Mouse (Mus musculus) adrenal gland (tissue): ENCODE data around the gene Zfp217.
"Not testable (repeated sequence)": the region's sequence is repeated elsewhere in the genome, so short reads cannot be mapped to it uniquely, and the experiment has no call there.

Experiments used
- intact Hi-C: fragments of 180-260 bp; cut with DNase I; formaldehyde crosslinking; loops from one replicate; pipeline ENCODE4 v1.15.1; 2025
- long read RNA-seq, 2 experiments: library from polyadenylated mRNA; unstranded; transcript quantifications; one replicate each; pipeline ENCODE4 v2.0.0; 2020; ENCODE audit warnings: borderline replicate concordance in 1 of 2; ENCODE audit not compliant: insufficient replicate concordance in 1 of 2

Gene Zfp217
- long read RNA-seq, experiment 1, partial matches to known transcripts = 0 of 2 reads
- long read RNA-seq, experiment 1, other reads (novel, unspliced or antisense) = 2 of 2 reads
- long read RNA-seq, experiment 2, partial matches to known transcripts = 1 of 2 reads
- long read RNA-seq, experiment 2, other reads (novel, unspliced or antisense) = 1 of 2 reads

DNA sequence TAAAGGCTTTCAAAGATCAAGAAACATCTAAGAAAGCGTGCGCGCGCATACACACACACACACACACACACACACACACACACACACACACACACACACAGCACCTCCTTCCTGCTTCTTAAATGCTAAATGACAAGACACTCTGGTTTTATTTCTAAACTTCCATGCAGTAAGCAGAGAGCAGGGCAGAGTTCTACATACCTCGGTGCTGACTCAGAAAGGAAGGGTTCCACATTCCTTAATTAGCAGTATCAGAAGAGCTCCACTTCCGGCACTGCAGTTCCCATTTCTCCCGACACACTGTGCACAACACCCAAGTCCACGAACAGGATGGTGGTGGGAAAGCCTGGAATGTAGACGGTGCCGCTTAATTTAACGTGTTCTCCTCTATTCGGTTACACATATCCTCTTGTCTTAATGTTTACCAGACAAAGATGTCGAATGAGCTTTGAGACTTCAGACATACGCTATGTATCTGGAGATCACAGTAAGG is at the start of gene Zfp217:
Gene Zfp217 (minus strand): TSS at position 443 of the 493 bp plus-strand sequence.
- intact Hi-C loops = no loop called here

- intact Hi-C loops = no loop called here
Measured at GRCm38 (mm10) chr2:170195542-170196089, 47.7 kb upstream of the Zfp217 start.

- intact Hi-C loops = no loop called here
Measured at GRCm38 (mm10) chr2:170194845-170195244, 46.9 kb upstream of the Zfp217 start.

GRCm38 (mm10) chr2:170193850-170194249 is 45.9 kb upstream of the Zfp217 start:
- intact Hi-C loops = no loop called here

- intact Hi-C loops = no loop called here
Measured at GRCm38 (mm10) chr2:170193211-170193610, 45.3 kb upstream of the Zfp217 start.

DNA sequence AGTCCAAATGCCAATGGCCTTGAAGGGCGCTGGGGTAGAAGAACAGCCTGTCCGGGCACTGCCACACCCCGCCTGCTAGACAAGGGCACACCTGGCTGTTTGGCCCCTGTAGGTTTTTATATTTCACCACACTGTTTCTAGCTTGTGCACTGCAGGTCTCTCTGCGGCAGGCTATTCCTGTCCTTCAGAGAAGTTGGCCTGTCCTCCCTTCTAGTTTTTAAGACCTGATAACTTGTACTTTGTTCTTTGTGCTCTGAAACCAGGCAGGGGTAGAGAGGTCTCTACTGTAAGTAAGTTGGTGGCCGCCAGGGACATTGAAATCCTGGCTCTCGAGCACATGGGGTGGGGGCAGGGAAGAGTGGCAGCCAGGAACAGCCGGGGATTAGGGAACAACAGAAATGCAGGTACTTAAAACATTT is 44.8 kb upstream of the Zfp217 start:
- intact Hi-C loops = no loop called here

DNA sequence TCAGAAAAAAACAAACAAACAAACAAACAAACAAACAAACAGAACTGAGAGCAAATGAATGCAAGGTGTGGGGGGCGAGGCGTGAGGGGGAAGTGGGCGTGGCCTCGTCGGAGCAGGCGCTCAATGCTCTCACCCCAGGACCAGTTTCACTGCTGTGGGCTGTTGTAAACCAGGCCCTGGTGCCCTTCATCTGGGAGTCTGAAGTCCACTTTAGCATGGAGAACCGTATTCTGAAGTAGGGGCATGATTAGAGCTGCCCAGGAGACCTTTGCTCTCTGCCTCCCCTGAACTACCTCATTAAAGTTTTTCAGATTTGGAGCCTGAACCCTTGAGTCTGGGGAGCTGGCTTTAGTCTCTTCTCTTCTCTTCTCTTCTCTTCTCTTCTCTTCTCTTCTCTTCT is 40.8 kb upstream of the Zfp217 start:
- intact Hi-C loops = no loop called here

DNA sequence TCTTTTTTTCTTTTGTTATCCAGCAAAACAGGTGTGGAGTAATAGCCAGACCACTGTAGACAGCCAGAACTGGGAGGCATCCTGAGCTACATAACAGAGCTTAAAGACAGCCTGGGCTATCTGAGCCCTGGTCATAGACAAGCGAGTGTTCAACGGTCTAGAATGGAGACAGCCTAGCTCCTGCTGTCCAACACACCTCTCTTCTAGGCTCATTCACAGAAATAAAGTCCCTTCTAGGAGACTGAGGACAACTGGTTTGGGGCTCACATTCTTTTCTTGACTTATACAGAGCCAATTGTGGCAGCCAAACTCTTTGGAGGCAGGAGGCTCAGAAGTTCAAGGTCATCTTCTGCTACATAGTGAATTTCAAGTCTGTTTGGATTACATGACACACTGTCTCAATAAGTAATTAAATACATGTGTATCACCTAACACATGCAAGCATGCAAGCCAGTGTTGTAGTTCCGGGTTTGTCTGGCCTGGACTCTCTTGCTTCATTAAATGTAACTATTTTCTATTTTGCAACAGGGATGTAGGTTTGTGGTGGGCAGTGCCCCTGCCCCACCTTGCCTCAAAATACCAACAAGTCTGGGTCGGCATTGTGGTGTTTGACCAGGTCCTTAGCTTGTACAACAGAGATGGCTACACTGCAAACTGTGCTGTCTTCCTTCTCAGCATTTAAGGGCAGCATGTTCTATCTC is 37.4 kb upstream of the Zfp217 start:
- intact Hi-C loops = no loop called here

- intact Hi-C loops = no loop called here
Measured at GRCm38 (mm10) chr2:170184175-170184983, 36.5 kb upstream of the Zfp217 start.

- intact Hi-C loops = no loop called here
Measured at GRCm38 (mm10) chr2:170183851-170184174, 35.9 kb upstream of the Zfp217 start.

GRCm38 (mm10) chr2:170181862-170182261 is 34.0 kb upstream of the Zfp217 start:
- intact Hi-C loops = no loop called here

GRCm38 (mm10) chr2:170180769-170181168 is 32.9 kb upstream of the Zfp217 start:
- intact Hi-C loops = not testable (repeated sequence)

DNA sequence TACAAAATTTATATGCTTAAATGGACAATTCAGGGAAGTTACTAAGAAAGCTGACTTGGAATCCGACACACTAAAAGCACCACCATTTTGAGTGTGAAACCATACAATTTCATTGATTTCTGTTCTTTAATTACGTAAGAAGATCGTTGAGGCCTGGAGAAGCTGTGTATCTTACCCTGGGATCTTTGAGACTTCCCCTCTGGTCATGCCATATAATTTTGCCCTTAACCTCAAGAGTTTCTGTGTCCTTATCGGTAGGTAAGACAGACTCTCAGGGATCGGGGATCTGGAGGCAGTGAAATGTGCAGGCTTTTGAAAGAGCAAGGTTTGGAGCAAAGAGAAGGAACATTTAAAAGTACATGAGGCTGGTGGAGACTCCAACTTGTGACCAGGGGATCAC is 31.4 kb upstream of the Zfp217 start:
- intact Hi-C loops = no loop called here

- intact Hi-C loops = no loop called here
Measured at GRCm38 (mm10) chr2:170177323-170177722, 29.4 kb upstream of the Zfp217 start.

- intact Hi-C loops = no loop called here
Measured at GRCm38 (mm10) chr2:170176284-170176926, 28.5 kb upstream of the Zfp217 start.

GRCm38 (mm10) chr2:170175661-170176150 is 27.8 kb upstream of the Zfp217 start:
- intact Hi-C loops = no loop called here

DNA sequence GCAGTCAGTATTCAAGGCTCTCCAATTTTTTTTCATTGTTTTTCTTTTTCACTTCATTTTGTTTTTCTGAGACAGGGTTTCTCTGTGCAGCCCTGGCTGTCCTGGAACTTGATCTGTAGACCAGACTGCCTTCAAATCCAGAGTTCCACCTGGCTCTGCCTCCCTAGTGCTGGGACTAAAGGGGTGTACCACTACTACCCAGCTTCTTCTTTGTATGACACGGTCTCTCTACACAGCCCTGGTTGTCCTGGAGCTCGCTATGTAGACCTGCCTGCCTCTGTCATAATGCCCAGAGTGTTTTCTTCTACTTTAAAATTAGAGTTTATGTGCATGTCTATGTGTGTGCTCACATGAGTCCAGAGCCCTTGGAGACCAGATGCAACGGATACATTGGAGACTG is 27.3 kb upstream of the Zfp217 start:
- intact Hi-C loops = no loop called here

- intact Hi-C loops = no loop called here
Measured at GRCm38 (mm10) chr2:170169062-170169461, 21.2 kb upstream of the Zfp217 start.

GRCm38 (mm10) chr2:170165649-170166048 is 17.7 kb upstream of the Zfp217 start:
- intact Hi-C loops = no loop called here

- intact Hi-C loops = no loop called here
Measured at GRCm38 (mm10) chr2:170163671-170164462, 16.0 kb upstream of the Zfp217 start.
